Mouse (Mus musculus) ovary, postnatal 14 days (tissue): Measurements from ENCODE around the gene Umad1.

ENCODE experiments used
- DNase-seq: peaks from one replicate; pipeline ENCODE4 v3.0.0; 2022; ENCODE audit warnings: low spot score

Umad1 gene

DNA sequence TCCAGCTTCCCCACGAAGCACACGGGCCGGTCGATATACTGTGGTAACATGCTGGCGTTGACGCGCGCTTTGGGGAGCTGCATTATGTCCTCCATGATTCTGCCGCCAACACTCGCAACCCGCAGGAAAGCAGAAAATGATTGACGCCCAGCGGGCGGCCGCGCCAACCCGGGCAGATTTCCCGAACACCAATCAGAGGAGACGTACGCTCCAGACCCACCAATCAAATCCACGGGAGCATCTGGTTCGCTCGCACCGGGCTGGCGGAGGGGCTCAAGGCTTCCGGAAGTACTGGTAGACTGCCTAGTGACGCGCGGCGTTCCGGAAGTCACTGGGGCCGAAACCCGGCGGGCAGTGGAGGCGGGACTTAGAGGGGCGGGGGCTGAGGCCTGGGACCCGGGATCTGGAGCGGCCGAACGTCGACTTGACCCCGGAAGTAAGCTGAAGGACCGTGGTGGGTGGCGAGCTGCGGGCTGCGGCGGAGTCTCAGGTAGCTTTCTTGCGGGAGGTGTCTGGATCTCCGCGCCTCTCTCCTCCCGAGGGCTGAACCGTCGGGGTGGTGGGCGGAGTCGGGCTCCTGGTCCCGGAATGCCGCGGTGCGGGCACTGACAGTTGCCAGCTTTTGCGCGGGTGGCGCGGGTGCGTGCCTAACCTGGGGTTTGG lies at the start of gene Umad1, which contains the start of the genes Rpa3 and Gm45062:
Gene Umad1, plus strand, starts transcription at position 285 of the 663 bp plus-strand sequence.
Gene Rpa3, minus strand, starts transcription at position 170 of the 663 bp plus-strand sequence.
Gene Gm45062, plus strand, starts transcription at position 447 of the 663 bp plus-strand sequence.
- DNase-seq = peak; percentile 93

DNA sequence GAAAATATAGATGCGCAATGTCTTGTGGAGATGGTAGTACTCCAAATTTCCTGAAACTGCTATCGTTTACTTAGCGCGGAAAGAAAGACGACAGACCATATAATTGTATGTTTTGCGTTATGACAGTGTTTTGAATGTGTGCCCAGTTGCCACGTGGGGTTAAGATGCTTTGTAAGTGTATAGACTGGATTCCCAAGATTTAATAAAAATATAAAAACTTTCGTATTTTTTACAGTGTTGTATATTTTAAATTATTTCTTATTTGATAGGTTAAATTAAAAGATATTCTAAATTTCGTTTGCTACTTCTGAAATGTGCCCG lies 49.3 kb upstream of the Umad1 start:
- DNase-seq = no peak

DNA sequence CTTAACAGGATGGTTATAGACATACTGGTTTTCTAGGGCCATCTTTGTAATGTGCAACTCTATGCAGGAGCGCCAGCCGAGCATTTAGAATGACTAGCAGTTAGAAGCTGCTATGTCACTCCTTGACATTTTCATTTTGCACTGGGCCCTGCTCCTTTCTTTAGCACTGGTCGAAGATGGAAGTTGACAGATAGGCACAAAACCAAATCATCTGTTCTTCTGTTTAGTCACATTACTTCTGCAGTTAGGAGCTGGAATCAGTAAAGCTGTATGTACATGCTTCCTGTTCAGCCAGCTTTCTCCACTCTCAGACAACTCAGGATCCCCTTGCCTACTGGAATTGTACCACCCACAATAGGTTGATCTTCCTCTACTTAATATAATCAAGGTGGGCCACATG lies 48.4 kb upstream of the Umad1 start:
- no peak for DNase-seq

DNA sequence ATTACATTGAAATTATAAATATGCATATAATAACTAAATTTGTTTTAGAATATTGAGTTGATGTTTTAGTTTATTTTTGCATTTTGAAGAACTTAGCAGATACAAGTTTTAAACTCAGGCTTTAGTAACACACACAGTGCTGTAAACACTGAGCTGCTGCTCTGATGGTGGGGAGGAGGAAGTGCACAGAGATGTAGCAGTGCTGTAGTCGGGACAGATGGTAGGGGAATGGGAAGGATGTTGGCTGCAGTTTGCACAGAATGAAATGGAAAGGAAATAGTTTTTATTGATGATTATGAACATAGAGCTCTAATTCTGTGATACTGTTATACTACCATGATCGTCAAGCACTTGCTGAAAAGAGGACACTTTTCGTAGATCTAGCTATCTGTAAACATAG lies 32.1 kb upstream of the Umad1 start:
- no peak for DNase-seq

DNA sequence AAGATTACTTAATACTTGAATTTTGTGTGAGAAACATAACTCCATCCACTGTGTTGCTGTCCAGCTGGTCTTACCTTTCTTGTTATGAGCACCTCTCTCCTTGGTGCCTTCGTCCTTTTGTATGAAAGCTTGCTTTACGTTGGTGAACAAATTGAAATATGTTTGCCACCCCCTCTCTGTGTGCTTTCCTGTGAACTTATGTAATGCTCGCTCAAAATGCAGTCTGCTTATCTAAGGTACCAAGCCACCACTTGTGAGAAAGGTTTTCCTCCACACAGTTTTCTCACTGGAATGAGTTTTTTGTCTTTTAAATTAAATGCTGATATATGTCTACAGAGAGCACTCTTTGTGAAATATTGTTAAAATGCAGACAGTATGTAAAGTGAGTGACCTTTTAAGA lies 30.5 kb upstream of the Umad1 start:
- DNase-seq = no peak

DNA sequence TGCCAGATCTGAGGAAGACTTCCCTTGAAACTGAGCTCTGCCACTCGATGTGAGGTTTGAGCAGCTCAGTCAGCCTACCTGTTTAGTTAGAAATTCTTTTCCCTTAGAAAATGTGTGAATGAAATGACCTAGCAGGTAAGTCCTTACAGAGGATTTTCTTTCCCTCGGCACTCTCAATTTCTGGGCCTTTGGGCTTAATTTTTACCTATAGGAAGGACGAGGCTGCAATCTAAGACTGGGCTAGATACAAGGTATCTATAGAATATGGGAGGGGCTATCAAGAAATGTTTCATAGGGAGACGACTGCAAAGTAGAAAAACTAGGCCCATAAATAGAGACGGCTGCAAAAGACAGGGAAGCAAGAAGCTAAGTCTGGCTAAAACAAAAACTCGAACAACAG lies 772 bp upstream of the Umad1 start:
- no peak for DNase-seq

DNA sequence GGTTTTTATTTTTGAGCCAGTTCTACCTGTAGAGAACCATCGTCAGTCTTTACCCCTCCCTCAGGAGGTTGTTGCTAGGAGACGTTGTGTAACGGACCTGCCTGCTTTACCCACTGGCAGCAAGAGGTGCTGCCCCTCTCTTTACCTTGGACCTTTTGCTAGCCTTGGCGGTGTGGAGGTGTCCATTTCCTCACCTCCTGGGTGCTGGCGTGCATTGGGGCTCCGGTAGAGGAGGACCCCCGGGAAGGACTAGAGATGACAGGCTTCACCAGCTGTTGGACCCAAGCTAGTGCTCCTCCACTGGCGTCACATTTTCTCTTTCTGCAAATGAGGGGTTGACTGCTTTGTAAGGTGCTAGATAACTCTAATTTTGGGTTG lies 568 bp downstream of the Umad1 start:
- no peak for DNase-seq

DNA sequence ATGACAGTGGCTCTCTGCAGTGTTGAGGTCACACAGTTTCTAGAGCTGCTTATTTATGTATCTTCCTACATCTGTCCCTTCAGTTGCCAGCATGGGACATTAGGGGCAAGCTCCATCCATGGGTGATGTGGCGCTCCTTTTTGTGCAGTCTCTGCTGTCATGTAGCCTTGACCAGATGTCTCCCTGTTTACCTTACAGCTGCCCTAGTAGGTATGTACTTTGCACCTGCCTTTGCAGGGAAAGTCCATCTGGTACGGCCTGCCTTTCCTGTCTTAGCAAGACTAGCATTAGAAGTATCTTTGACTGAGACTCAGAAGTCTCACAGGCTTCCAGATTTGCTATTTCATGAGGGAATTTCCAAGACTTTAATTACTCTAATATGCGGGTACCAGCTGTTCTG lies 12.0 kb downstream of the Umad1 start:
- no peak for DNase-seq

DNA sequence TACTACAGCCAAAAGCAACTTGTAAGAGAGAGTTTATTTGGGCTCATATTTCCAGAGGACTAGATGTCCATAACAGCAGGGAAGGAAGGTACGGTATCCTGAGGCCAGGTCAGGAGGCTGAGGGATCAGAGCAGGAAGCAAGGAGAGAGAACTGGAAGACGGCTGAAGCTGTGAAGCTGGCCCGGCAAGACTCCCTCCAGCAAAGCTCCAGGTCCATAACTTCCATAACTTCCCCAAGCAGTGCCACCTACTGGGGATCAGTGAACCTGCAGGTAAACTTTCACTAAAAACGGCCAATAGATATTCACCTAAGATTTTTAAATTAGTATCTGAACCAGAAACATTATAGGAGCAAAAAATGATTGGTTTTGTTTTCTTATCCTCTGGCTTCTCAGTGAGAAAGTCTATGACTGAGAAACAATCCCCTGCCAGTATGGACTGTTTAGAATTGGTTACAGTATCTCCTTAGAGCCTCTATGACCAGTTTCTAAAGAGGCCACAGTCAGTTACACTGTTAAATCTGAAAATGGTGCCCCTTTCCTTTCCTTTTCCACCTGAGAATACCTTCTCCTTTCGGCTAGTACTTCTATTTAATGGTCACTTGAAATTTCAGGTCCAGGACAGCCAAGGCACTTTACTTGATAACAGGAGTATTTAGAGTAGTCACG lies 15.4 kb downstream of the Umad1 start:
- peak; percentile 34 for DNase-seq

DNA sequence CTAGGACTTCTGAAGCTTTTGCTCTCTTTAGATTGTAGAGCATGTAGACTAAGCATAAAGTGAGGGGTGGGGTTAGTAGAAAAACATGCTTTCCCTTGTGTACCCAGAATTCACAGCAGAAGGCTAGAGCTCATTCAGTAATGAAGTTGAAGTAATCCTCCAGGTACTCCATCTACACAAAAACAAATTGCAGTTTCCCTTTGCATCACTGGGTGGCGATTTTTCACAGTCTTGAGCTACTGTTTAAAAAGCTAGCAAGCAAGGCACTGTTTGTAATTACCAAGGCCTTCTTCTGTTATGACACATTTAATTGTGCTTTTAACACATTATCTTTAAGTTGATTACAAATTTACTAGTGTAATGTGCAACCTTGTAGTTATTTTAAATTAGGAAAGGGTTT lies 16.0 kb downstream of the Umad1 start:
- peak; percentile 40 for DNase-seq

DNA sequence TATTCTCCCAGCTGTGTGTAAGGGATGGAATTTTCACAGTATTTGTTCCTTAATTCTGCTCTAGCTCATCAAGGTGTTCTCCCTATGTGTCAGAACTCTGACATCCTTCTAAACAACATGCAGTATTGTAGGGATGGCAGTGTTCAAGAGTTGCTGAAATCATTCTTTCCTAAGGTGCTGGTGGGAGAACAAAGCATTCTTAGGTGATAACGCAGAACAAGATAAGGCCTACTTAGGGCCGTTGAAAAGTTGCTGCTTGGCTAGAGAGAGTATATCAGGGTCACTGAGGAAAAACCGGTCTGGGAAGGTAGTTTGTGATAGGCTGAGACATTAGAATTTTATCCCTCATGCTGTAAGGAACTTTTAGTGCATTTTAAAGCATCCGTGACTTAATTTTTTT lies 17.3 kb downstream of the Umad1 start:
- no peak for DNase-seq

DNA sequence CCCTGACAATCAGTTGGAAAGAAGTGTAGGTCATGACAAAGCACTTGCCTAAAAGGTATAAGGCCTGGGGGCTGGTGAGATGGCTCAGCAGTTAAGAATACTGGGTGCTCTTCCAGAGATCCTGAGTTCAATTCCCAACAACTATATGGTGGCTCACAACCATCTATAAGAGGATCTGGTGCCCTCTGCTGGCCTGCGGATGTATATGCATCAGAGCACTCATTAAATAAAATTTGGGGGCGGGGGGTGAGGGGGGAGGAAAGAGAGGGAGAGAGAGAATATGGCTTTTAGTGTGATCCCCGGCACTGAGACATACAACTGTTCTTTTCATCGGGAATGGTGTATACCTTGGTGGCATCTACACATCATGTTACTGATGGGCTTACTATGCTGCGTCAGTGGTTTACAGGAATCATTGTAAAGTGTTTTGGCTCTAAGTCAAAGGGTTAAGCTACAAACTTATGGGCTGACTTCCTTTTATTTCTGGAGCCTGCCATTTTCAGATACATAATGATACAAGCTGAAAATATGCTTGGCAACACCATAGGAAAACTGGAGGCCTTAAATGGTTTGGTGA lies 19.4 kb downstream of the Umad1 start:
- no peak for DNase-seq

DNA sequence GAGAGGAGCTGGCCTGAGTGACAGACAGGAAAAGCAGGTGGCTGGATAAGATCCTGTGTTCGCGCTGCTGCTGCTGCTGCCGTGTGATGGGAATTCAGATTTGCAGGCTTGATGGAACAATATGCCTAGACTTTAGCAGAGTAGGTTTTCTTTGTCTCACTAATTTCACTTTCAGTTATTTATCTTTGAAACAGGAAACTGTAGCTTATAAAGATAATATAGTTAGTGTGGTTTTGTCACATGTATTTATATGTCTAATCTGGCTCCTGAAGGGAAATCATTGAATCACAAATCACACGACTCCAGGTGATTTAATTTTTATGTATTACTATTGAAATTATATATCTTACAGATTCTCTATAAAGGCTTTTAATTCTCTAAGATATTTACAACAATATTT lies 24.2 kb downstream of the Umad1 start:
- DNase-seq = no peak

DNA sequence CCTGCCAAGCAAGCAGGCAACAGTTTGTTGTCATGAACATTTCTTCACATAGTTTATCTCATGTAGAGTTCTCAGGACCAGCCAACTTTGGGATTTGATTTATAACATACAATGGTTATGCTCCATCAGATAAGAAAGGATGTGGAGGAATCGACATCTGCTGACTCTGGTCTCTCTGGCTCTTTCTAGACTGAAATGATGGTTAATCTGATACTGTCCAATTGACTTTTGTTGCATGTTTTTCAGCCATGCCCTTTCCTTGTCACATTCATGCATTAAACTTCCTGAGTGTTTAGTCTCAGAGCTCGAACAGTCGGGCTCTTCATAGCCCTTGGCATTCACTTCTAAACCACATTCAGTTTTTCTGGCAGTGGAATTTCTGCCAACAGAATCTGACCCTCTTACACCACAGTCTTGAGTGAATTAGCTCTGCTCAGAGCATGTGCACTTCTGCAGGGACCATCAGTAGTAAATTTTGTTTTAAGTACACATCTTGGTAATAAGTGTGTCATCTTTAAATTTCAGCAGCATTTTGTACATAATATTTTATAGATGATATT lies 26.4 kb downstream of the Umad1 start:
- no peak for DNase-seq

DNA sequence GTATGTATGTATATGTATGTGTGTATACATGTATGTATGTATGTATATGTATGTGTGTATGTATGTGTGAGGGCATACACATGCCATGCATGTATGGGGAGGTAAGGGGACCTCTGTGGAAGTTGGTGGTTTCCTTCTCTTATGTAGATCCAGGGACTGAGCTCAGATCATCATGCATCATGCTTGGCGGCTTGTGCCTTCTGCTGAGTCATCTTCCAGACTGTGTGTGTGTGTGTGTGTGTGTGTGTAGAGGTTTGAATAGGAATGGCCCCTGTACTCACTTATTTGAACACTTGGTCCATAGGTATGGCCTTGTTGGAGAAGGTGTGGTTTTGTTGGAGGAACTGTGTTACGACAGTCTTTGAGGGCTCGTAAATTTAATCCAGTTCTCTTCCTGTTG lies 27.1 kb downstream of the Umad1 start:
- no peak for DNase-seq

DNA sequence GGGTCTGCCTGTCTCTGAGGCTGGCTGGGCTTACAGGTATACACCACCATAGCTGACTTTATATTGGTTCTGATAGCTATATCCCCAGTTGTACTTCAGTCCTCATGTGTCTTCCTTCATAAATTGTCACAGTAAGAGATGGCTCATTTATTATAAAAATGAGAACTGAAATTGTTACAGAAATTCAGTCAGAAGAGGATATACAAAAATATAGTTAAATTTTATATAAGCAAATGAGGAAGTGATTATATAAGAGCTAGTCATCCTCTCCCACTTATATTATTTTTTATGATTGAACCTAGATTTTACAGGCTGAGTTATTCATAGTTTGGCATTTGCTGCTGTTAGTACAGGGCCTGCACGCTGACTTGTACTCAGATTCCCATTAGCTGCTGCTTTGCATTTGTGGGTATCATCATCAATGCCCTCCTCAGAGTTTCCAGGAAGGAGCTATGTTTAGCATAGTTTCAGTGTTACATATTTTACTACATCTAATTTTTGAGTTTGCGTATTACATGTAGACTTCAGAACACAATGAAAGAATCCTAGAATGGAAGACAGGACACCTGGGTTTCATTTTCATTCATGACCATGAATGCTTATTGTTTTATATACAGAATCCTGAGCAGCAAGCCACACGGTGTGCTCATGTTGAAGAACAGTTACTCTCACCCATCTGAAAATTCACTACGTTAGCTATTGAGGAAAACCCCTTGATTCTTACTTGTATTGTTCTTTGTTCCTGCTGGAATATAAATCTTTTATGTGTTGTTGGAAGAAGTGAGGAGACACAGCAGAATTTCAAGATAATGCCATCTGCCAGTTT lies 29.9 kb downstream of the Umad1 start:
- DNase-seq = no peak

DNA sequence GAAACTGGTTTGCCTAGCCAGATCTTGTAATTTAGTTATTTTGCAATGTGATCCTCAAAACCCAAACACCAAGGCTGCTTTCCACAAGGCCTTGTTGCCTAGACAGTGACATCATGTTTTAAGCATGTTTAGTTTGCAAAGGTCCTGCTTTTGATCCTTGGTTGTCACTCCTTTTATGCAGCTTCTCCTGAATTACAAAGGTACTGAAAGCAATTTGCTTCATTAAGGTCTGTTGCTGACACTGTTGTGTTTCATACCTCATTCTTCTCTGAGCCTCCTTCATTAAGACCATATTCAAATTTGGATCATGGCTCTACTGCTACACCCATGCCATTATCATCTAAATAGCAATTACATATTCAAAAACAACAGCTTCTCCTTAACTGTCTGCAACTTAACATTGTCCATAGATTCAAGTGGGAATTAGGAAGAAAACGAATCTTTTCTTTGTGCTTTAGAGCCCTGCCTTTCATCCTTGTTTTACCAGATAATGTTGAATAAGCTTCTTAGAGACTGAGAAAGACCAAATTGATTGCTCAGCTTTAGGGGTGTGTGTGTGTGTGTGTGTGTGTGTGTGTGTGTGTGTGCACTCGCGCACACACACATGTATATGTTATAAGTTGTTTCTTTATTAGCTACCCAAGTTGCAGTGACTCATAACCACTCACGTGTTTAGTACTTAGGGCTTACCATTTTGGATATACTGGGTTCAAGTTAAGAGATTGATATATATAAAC lies 35.1 kb downstream of the Umad1 start:
- DNase-seq = no peak

DNA sequence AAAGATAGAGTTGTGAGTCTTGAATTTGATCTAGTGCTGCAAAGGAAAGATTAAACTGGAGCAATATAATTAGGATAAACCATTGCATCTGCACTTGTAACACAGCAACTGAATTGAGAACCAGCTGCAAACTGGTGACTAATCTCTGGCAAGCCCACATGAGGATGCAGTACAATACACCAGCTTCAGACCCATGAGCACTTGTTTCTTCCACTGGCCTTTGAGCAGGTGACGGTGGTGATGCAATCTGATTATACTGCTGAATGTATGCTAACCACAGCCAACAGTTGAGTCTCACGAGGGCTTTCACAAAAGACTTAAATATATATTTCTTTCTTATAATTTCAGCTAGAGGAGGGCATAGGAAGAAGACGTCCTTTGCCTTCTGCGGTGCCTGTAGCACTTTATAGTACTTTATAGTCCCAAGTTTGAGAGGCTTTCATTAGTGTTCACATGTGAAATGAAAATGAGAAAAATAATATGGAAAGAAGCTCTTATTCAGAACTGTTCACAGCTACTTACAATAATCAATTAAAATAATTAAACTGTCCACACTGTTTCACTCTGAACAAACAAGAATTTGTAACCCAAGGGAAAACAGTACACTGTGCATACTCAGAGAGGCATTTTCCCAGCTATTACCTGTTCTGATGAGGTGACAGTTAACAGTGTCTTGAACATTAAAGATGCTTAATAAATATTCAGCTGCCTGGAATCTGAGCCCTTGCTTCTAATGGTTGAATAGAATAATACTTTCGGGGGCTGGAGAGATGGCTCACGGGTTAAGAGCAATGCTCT lies 40.2 kb downstream of the Umad1 start:
- DNase-seq = no peak

DNA sequence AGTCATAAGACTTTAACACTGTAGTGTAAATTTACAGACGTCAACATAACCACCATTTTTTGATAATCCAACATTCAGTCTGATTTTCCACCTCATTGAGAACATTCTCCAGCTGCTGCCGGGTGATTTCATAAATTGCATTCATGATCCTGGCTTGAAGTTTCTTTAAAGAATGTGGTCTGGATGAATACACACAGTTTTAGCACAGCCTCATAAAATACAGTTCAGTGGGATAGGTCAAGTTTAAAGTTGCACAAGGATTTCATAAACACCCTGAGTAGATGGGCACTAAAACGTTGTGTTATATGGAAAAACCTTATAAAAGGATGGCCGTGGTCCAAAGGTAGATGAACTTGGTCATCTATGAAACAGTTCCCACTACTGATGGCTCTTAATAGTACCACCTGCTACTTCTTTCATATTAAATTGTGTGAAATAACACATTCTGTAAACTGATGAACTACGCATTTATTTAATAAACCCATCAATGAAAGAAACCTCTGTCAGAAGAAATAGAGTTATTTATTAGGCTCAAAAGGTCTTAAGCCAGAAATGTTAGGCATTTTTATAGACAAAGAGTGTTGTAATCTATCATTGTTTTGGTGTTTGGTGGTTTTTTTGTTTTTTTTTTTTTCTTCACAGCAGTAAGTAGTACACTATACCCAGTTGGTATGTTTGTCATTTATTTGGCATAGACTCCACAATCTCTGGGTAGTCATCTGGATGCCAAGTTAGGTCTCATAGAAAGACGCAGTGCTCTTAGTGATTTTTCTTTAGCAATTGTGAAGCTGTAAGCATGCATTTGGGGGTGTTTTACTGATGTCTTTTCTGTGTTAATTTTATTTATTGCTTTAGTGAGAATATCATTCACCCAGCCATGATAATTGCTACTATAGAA lies 49.0 kb downstream of the Umad1 start:
- no peak for DNase-seq

DNA sequence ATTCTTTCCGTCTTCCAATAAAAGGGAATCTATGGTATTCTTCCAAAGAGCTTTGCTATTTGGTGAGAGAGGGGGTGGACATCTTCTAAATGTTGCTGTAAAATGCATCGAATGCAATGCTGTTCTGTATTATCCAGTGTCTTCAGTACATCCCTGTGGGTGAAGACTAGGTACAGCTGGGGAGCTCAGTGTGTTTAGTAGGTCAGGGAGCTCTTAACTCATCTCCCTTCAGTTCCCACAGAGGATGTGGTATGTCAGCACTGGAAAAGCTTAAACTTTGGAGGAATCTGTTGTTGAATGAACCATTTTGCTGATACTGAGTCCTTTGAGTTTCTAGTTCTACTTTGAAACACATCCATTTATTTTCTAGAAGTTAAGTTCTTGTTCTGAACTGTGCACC lies 53.5 kb downstream of the Umad1 start:
- no peak for DNase-seq
